Mouse (Mus musculus) monocyte, adult 2 months (primary cell): ENCODE data around the gene Il10ra.

ENCODE experiments used
- DNase-seq, 2 experiments: peaks; one replicate each; pipeline ENCODE4 v3.0.0; 2022; ENCODE audit warnings: low spot score in 2 of 2, low read depth in 1 of 2

Il10ra gene

DNA sequence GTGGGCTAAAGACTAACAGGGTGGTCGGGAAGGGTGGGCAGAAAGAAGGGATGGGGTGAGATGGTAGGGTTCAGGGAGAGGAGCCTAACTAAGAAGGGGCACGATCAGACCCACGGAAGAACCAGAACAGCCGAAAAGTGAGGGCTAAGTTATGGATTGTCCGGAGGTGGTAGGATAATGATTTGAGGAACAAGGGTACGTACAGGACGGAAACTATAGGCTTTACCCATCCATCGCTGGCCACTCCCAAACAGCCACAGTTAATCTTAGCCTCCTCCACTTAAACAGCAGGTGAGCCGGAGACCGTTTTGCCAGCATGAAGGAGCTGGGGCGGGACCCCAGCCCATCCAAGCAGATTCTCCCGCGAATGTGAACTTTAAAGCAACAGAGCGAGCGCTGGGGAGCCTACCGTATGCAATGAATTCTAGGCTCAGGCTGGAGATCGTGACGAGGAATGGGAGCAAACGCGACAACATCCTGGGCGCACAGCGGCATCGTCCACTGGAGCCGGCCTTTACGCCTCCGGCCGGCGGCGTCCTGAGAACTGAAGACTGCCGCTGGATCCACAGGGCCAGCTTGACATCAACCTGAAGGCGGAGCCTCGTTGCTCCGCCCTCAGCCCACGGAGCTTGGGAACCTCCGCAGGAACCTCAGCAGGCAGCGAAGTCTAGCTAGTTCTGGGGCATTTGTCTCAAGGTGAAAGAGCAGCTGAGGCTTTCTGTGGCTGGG lies at the start of gene Il10ra:
Gene Il10ra, minus strand, starts transcription at position 553 of the 729 bp plus-strand sequence.
- DNase-seq, result peak in 1 of 2 experiments; percentile 77

DNA sequence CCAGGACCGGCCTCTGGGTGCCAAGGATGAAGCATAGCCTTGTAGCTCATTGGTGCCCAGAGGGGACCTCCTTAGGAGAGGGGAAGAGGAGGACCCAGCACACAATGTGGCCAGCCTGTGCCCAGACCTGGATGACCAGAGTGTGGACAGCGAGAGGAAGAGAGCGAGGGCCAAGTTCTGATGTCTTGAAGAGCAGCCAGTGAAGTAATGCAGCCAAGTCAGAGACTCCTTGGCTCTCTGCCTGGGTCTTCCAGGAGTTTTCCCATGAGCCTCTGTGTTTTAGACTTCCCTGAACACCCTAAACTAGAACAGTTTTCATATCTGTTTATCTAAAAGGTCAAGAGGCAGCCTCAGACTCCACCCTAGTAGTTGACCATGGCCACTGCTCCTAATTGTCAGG lies 48.7 kb upstream of the Il10ra start:
- no peak for DNase-seq

DNA sequence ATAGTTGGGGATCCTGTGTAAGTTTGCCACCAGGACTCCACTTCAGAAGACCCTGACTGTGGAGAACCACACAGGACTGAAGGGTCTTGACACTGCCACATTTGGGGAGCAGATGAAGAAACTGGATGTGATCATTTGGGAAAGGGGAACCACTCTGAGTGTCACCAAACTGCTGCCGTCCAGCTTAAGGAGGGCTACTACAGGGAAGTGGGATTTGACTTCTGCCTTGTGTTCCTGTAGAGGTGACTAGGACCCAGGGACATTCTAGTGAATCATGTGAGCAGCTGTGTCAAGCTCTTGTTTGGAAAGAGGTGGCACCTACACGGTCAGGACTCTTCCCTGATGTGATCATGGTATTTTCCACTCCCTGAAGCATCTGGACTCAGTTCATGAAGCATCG lies 45.0 kb upstream of the Il10ra start:
- DNase-seq, result no peak

DNA sequence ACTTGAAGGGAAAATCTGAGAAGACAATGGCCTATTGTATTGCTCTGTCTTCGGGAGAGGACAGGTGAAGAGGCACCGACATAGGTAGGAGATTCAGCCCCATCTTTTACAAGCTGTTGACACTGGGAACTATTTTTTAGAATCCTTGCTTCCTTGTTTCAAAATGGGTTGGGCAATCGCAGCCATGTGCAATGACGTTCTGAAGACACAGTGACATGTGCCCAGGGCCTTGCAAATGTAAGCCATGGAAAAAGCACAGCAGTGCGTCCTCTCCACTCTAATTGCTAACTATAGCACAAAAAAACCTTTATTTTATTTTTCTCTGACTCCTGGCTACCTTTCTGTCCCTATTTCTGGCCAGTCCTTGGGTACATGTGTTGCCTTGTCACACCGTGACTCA lies 42.9 kb upstream of the Il10ra start:
- peak in 1 of 2 experiments; percentile 22 for DNase-seq

DNA sequence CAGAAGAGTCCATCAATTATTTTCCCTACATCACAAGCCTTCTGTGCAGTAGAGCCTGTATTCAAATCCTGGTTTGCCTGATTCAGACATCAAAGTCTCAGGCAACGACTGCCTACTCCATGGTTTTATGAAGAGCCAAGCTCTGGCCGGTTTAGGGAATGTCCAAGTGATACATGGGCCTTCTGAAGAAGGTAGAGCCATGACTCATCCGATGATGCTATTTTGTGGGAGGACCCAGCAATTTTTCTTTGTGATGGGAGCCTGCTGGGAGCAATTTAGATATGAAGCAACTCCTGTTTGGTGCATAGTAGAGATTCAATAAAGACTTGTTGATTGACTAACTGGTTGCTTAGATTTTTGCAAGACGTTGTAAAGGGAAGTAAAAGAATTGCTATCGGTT lies 39.6 kb upstream of the Il10ra start:
- DNase-seq, result no peak

DNA sequence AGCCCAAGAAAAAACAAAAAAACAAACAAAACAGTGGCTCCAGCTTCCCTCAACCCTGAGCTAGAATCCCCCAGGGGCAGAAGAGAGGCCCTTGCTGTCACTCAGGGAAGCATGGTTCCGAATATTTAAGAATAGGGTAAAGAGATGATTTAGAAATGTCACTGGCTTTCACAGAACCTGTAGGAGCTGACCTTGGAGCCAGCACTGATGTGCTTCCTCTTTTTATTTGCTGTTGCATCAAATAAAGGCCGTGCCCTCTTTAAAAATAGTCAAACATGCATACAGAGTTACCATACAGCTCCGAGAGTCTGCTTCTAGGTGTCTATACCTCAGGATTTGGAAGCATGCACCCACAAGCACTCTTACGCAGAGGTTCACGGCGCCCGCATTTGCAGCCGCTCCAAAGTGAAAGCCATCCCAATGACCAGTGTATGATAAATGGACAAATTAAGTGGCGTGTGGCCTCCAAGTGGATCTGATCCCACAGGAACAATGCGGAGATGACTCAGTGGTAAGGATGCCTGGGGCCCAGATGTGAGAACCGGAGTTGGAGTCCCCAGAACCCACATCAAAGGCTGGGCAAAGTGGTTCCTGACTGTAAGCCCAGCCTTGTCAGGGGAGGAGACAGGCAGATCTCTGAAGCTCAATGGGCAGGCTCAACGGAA lies 37.9 kb upstream of the Il10ra start:
- no peak for DNase-seq

DNA sequence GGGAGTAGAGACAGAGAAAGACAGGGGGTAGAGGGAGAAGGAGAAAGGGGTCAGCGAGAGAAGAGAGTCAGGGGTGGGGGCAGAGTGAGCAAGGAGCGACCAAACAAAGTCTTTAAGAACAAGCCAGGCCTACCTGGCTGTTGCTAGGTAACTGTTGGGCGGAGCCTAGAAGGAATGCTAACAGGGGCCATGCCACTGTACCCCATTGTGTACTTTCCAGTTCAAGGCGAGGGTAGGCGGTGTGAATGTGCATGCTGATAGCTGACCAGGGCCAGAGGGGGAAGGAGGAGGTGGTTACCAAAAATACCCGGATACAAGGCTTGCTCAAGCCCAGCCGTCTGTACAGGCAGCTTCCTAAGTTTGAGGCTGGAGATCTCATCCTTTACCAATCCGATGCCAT lies 32.8 kb upstream of the Il10ra start:
- no peak for DNase-seq

DNA sequence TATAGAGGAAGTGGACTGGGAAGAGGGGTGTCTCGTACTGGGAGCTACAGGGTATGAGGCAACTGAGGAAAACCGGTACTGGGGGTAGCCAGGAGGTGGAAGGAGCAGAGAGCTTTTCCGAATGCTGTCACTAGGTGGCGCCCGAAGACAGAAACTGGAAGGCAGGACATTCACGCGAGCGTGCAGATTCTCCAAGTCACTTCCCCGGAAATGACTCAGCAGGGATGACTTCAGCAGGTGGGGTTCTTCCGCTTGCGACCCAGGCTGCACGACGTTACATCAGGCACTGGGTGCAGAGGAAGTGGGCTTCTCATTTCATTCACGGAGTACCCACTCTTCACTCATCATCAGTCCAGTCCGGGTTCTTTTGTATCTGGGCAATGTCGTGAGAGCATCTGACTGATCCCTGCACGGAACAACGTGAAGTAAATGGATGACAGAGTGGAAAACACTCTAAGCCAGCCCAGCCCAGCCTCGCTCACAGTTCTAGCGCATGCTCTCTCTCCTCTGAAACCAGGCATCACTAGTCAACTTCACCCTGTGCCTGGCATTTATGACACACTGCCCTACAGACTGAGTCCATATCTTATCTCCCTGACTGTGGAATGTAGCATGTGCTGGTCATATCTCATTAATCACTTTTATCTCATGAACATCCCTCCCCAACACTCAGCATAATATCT lies 31.6 kb upstream of the Il10ra start:
- DNase-seq, result peak; percentile 88 to 92

DNA sequence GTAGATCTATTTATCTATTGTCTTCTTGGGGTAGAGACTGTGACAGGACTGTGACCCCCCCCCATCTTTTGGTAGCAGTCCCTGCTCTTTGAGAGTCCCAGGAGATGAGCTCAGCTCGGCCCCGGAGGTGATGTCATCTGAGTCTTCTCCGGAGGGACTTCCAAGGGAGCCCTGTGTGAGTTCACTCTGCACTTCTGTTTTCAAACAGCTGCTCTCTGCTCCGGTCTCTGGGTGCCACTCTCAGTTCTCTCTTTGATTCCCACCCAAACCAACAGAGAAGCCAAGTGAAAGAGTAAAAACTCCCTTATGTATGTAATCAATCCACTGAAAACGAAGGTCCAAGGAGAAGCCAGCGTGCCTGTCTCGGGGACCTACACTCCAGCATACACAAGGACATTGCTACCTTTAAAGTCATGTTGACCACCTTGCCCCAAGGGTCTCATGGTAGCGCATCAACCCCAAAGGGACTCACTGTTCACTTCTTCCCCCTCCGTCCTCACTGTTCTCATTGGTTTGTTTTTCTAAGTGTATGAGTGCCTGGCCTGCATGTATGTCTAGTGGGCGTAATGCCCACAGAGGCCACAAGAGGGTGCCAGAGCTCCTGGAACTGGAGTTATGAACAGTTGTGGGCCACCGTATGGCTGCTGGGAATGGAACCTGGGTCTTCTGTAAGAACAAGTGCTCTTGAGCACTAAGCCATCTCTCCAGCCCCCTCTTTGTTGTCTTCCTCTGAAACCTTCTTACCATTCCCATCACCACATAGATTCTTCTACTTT lies 30.5 kb upstream of the Il10ra start:
- peak; percentile 77 to 78 for DNase-seq

DNA sequence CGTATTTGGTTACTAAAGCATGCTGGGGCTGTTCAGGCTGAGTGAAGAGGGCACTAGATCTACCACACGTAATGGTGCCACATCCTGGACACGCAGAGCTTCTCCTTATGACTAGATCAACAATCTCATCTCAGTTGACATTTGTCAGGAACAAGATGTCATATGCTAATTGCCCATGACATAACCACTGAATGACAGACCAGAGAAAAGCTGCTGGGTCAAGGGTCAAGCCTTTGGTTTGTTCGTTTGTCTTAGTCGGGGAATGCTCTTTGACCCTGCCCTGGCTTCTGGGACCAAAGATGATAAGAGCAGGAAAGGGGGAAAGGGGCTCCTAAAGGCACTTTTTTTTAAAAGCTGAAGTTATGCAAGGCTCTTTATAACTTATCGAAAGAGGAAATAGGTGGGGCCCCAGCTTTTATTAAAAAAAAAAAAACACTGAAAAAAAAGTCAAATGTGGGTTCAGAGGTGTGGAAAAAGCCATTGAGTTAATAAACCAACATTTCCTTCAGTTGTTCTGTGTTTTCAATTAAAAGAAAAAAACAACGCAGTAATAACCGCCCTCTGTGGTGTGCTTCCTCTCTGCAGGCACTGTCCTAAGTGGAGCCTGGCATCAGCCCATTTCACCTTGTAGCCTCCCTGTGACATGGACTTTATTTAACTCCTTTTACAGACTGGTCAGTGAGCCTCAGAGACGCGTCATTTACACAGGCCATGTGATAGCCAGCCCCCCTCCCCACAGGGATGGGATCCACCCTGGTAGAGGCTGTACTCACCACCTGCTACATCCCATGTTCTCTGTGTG lies 25.5 kb upstream of the Il10ra start:
- DNase-seq, result peak in 1 of 2 experiments; percentile 68

DNA sequence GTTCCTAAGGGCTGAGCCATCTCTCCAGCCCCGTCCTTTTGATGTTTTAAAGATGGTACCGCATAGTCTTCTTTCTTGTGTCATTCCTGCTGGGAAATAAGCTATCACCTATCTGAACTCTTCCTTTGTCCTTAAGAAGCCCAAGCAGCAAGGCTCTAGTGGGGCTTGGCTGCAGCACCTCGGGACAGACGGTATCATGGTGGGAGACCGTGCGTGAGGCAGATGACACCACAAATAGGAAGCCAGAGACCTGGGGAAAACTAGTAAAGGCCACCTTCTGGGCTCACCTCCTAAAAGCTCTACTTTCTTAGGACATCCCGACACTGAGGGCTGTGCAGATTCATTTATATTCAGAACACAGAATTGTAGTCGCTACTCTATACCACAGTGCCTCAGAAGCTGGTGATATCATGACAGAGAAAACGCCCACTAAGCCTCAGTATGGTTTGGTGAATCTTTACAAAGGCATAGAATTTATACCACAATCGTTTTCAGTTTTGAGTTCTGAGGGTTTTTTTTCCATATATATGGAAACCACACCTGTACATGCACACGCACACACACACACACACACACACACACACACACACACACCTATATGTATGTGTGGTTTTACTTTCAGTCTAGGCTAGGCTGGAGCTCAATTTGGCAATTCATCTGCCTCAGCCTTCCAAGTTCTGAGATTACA lies 22.7 kb upstream of the Il10ra start:
- DNase-seq, result no peak

DNA sequence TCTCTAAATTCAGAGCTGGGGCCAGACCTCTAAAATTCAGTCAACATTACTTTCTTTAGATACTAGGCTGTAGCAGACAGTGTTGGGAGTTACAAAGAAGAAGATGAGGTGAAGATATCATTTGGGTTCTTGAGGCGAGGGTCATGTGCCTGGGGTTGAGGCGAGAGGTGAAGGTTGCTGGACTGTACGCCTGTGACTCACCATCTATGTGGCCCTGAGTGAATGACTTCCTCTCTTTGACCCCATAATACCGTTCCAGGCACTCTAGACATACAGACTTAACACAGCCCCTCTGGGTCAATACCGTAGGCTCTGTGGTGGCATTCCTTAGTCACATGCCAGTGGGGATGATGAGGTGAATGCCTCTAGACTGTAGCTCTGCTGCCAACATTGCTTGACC lies 13.5 kb upstream of the Il10ra start:
- DNase-seq, result no peak

DNA sequence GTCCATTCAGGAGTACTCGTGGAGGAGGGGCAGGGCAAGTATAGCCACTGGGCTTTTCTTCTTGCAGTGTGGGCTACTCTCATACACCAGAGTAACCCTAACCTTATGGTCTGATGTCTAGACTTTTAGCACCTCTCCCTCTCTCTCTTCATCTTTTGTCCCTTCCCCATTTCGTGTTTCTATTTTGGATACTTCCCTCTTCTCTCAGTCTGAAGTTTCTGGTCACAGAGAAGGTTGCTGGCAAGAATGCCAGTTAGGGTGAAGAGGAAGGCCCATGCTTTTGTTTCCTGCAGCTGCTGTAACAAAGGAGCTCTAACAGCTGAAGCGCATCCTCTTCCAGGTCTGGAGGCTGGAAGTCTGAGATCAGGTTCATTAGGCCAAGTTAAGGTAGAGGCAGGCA lies 11.9 kb upstream of the Il10ra start:
- DNase-seq, result no peak

DNA sequence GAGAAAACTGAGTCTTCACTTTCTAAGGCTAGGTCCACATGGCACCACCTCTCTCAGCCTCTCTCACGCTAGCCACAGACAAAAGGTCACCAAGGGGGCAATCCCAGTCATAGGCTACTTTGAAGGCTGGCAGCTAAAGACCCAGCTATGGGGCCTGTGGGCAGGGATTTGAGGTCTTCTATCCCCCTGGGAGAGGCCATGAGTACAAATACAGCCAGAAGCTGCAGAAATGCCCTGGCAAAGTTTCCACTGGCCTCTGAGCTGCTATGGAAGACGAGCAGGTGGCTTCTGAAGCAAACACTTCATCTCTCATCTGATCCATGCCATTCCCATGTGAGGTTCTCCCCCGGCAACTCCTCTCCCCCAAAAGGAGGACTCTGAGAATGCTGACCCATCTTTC lies 11.1 kb upstream of the Il10ra start:
- no peak for DNase-seq

DNA sequence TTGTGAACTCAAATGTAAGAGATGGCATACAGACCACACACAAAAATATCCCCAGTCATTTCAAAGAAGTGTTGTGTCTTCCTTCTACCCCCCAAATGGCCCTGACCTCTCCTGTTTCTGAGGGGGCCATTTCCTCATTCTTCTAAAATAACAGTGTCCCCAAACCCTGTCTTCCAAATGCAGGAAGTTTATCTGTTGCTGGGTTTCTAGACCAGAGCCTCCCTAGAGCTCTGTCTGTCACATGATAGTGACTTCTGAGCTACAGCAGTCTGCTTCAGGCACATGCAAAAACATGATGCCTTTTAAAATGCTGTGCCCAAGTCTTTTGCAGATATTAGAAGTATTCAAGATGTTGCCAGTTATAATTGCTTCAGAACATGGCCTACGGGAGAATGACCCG lies 5.7 kb upstream of the Il10ra start:
- no peak for DNase-seq

DNA sequence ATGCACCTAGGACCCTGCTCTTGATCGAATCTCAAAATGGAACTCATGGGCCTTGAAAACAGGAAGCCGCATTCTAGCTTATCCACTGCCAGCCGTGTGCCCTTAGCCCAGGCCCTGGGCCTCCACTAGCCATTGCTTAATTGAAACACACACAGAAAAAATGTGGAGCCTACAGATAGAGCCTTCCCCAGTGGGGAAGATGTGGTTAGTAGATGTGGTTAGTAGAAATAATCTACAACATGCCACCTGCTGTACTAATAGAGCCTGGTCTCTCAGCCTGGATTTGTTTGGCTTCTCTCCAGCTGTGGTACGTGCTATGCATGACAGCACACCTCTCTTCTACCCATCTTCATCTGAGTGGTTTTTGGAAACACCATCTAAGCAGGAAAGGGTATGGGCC lies 5.3 kb upstream of the Il10ra start:
- DNase-seq, result no peak

DNA sequence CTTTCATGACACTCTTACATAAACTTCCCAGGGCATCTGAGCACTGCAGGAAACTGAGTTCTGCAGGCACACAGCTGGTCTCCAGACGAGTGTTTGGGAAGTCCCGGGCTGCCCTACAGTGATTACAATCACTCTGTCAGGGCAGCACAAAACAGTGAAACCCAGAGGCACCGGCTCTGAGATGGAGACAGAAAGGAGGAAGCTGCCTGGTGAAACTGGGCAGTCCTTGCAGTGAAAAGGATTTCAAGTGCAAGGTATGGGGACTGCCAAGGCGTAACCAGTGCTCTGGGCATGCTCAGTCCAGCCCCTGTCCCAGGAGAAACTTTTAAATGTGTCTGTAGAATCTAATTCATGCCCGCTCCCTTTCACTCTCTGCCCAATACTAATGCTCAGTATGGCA lies 3.3 kb upstream of the Il10ra start:
- DNase-seq, result peak in 1 of 2 experiments; percentile 69

DNA sequence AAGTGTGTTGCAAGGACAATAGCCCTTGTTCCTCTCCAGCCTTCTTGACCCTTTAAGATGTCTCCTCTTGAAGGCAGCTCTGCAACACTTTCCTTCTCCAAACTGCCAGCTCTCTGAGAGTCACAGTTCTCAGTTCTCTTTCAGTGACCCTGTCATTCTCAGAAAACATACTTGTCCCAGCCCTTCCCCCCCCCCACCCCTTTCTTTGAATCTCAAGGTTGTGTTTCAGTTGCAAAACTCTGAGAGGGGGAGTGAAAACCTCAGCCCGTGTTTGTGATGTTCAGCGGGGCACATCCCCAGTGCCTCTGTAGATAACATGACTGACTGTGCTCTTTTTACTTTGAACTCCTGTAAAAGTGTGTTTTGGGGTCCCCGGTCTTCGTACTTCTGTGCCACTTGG lies 870 bp downstream of the Il10ra start:
- no peak for DNase-seq

DNA sequence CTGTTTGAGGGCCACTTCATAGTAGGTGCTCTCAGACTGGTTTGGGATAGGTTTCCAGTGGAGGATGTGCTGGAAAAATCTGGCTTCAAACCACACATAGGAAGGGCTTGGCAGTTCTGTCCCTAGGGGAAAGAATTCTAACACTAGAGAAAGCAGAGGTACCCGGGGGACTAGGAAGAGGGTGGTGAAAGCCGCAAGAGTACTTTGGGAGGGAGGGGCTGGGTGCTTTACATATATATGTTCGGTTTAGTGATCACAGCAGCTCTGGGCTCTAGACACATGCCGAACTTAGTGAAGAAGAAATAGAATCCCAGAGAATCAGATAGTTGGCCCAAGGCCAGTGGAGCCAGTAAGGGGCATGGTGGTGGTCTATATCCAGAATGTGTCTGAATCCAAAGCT lies 1.9 kb downstream of the Il10ra start:
- no peak for DNase-seq

DNA sequence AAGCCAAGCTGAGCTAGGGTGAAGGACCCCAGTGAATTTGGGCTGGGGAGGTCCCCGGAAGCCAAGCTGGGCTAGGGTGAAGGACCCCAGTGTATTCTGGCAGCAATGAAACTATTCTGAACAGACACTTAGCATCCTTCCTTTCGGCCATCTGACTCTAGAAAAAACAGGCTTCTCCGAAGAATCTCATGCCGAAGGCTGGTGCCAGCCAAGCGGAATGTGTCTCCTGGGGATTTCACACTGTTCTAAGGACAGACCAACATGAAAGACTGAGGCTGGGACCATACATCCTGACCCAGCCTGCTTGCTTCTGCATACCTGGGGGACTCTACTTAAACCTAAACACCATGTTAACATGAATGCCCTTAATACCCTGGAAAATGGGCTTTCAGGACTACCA lies 7.1 kb downstream of the Il10ra start:
- DNase-seq, result no peak
